Mouse (Mus musculus): Measurements from ENCODE around the gene B2m.

DNA sequence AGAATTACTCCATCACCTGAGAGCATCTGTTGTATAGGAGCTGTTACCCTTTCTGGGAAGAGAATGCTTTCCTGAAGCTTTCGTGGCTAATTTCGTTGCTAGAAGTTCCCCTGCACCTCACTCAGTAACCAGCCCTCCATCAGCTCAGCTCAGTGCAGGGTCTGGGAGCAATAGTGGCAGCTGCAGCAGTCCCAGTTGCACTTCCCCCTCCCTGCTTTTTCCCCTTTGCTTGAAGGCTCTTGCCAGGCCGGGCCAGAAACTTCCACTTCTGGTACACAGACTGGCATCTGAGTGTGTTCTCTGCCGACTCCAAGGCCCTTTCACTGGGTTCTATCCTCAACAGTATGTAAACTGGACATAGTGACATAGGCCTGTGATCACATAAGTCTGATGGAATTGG, 37.6 kb downstream of the B2m start:
- TF ChIP-seq CTCF (IDR thresholded peaks at IDR 0.05; ENCODE audit: low read depth, low read length), result no peak
- no peak for TF ChIP-seq POLR2A (IDR thresholded peaks at IDR 0.05; ENCODE audit: insufficient read depth, low read length)

All from ES-Bruce4 (cell line).